Mouse (Mus musculus): ENCODE data around the gene Rbms3. TPM values are rescaled to one million over a fixed set of nuclear protein-coding genes. Genes with fewer than 3 reads are reported as not detected.
A peak's percentile ranks its signal among the peaks of the same experiment; 100 is the strongest.

Gene Rbms3
- polyA plus RNA-seq, 1 experiment from 2014 or later, result 13.1 TPM

DNA sequence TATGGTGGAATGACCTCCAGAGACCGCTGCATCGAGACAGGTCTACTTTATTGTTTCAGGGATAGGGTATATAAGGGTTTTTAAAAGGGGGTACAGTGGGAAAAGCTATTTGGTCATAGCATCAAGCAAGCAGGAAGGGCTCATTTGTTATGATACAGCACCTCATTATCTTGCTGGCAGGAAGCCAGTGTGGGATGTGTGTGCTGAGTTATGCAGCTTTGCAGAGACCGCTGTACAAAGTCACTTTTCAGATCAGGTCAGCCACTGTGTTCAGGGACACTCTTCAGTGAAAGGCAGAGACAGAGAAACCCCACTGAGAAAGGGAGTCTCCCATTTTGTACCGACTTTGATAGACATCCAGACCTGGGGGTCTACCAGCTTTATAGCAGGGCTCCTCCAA is 749.2 kb downstream of the Rbms3 start:
- Histone ChIP-seq H3K36me3 (ENCODE audit: control insufficient read depth, insufficient read depth) (no peaks in the 10 kb centered on the region), H3K4me3 (ENCODE audit: low read depth, low read length) (no peak overlapping the region), H3K27ac (ENCODE audit: low read depth, low read length) (peak overlapping the region; percentile 31; the same call in 1 of the 2 replicates), H3K9me3 (ENCODE audit: control insufficient read depth) (no peaks in the 10 kb centered on the region), H3K27me3 (replicated peaks; ENCODE audit: control insufficient read depth, insufficient read depth, low read length) (no peaks in the 10 kb centered on the region), H3K4me1 (replicated peaks; ENCODE audit: control insufficient read depth, insufficient read depth, low read length) (no peaks in the 10 kb centered on the region), H3K4me2 (replicated peaks; ENCODE audit: low read depth) (no peak overlapping the region), H3K9ac (ENCODE audit: low read depth, low read length) (no peak overlapping the region)
- 58% methylated on average over 4 of the region's 4 CpGs for WGBS
- TF ChIP-seq CTCF (IDR thresholded peaks at IDR 0.05; ENCODE audit: low read depth), result no peak
- ATAC-seq, result peak; percentile 82

DNA sequence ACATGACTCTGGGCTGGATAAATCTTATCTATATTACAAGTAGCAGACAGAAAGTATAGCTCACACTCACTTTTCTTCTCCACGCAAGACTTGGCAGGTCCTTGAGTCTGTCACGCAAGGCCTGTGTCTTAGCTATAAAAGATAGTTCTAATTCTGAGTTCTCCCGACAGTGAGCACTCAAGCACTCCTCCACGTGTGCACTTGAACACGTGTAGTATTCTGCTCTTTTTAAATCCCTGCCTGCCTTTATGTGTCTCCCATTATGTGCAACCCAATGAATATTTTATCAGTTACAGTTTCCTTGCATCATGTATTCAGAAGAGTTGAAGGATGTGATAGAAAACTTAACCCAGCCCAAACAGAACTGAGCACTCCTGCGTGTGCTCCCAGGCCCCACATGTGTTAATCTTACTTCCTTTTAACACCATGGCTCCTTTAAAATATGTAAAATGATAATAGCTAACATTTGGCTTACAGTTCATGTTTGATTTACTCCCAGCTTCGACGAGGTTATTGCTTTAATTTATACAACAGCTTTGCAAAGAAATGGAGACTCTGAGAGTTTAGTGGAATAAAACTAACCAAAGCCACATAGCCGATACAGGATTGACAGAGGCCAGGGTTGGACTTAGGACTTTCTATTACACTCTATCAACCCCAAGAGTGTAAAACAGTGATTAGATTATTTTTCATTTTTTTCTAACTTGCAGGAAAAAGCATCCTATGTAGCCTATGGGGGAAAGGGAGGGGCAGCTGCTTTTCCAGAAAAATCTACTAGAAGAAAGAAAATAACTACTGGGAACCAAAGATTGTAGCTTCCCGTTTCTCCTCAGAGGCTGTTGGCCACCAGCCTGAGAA is 749.9 kb downstream of the Rbms3 start:
- H3K27ac ChIP-seq (ENCODE audit: low read depth, low read length), result peak overlapping the region; percentile 31
- WGBS, result 49% methylated on average over 10 of the region's 10 CpGs
- peak; percentile 90 for ATAC-seq

GRCm38 (mm10) chr9:116876786-116877185 is 752.9 kb downstream of the Rbms3 start:
- no peaks in the 10 kb centered on the region for H3K9me3 ChIP-seq (ENCODE audit: control insufficient read depth)
- WGBS, result 44% methylated on average over 3 of the region's 3 CpGs
- H3K36me3 ChIP-seq (ENCODE audit: control insufficient read depth, insufficient read depth), result no peaks in the 10 kb centered on the region
- H3K9ac ChIP-seq (ENCODE audit: low read depth, low read length), result no peak overlapping the region
- no peak overlapping the region for H3K27ac ChIP-seq (ENCODE audit: low read depth, low read length)
- ATAC-seq, result no peak
- no peak overlapping the region for H3K4me2 ChIP-seq (replicated peaks; ENCODE audit: low read depth)
- no peaks in the 10 kb centered on the region for H3K27me3 ChIP-seq (replicated peaks; ENCODE audit: control insufficient read depth, insufficient read depth, low read length)
- H3K4me3 ChIP-seq (ENCODE audit: low read depth, low read length), result no peak overlapping the region
- no peak for TF ChIP-seq CTCF (IDR thresholded peaks at IDR 0.05; ENCODE audit: low read depth)
- H3K4me1 ChIP-seq (replicated peaks; ENCODE audit: control insufficient read depth, insufficient read depth, low read length), result no peaks in the 10 kb centered on the region; the same call in 1 of the 2 replicates

More for the DNA sequence above, 749.9 kb downstream of the Rbms3 start:
- Histone ChIP-seq H3K4me1 (replicated peaks; ENCODE audit: control insufficient read depth, insufficient read depth, low read length) (no peaks in the 10 kb centered on the region), H3K36me3 (ENCODE audit: control insufficient read depth, insufficient read depth) (no peaks in the 10 kb centered on the region), H3K9me3 (ENCODE audit: control insufficient read depth) (no peaks in the 10 kb centered on the region), H3K27me3 (replicated peaks; ENCODE audit: control insufficient read depth, insufficient read depth, low read length) (no peaks in the 10 kb centered on the region), H3K9ac (ENCODE audit: low read depth, low read length) (no peak overlapping the region), H3K4me3 (ENCODE audit: low read depth, low read length) (no peak overlapping the region), H3K4me2 (replicated peaks; ENCODE audit: low read depth) (no peak overlapping the region)
- TF ChIP-seq CTCF (IDR thresholded peaks at IDR 0.05; ENCODE audit: low read depth), result no peak

DNA sequence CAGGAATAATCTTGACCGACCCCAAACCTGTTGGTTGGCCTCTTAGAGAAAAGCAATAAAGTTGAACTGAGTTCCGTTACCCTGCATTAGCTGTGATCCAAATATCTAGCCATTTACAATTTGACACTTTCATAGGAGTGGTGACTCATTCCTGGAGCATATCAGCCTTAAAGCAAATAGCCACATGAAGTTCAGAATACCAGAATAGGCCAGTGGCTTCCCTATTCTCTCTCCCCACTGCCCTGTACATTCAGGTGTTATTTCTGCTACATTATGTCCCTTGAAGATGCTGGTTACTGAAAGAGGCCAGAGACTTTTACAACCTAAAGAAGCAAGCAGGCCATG is 755.8 kb downstream of the Rbms3 start:
- H3K4me3 ChIP-seq (ENCODE audit: low read depth, low read length), result no peak overlapping the region
- no peaks in the 10 kb centered on the region for H3K36me3 ChIP-seq (ENCODE audit: control insufficient read depth, insufficient read depth)
- H3K4me1 ChIP-seq (replicated peaks; ENCODE audit: control insufficient read depth, insufficient read depth, low read length), result no peaks in the 10 kb centered on the region; the same call in 1 of the 2 replicates
- H3K9ac ChIP-seq (ENCODE audit: low read depth, low read length), result no peak overlapping the region
- H3K27ac ChIP-seq (ENCODE audit: low read depth, low read length), result peak overlapping the region; percentile 29; the same call in 1 of the 2 replicates
- no peaks in the 10 kb centered on the region for H3K27me3 ChIP-seq (replicated peaks; ENCODE audit: control insufficient read depth, insufficient read depth, low read length)
- no peaks in the 10 kb centered on the region for H3K9me3 ChIP-seq (ENCODE audit: control insufficient read depth)
- WGBS, result 19% methylated on average over 2 of the region's 2 CpGs
- no peak for ATAC-seq
- peak overlapping the region; percentile 27 for H3K4me2 ChIP-seq (replicated peaks; ENCODE audit: low read depth)
- no peak for TF ChIP-seq CTCF (IDR thresholded peaks at IDR 0.05; ENCODE audit: low read depth)

- no peaks in the 10 kb centered on the region for H3K9me3 ChIP-seq (ENCODE audit: control insufficient read depth)
- no peak for TF ChIP-seq CTCF (IDR thresholded peaks at IDR 0.05; ENCODE audit: low read depth)
- no peaks in the 10 kb centered on the region for H3K36me3 ChIP-seq (ENCODE audit: control insufficient read depth, insufficient read depth)
- peak; percentile 83 for ATAC-seq
- H3K27ac ChIP-seq (ENCODE audit: low read depth, low read length), result peak overlapping the region; percentile 29; the same call in 1 of the 2 replicates
- H3K4me3 ChIP-seq (ENCODE audit: low read depth, low read length), result no peak overlapping the region
- no peaks in the 10 kb centered on the region for H3K27me3 ChIP-seq (replicated peaks; ENCODE audit: control insufficient read depth, insufficient read depth, low read length)
- 35% methylated on average over 30 of the region's 30 CpGs for WGBS
- peak overlapping the region; percentile 27 for H3K4me2 ChIP-seq (replicated peaks; ENCODE audit: low read depth)
- H3K9ac ChIP-seq (ENCODE audit: low read depth, low read length), result no peak overlapping the region
- no peaks in the 10 kb centered on the region; the same call in 1 of the 2 replicates for H3K4me1 ChIP-seq (replicated peaks; ENCODE audit: control insufficient read depth, insufficient read depth, low read length)
These were observed 756.4 kb downstream of the Rbms3 start for GRCm38 (mm10) chr9:116873033-116873975.

GRCm38 (mm10) chr9:116872346-116872745 is 757.4 kb downstream of the Rbms3 start:
- Histone ChIP-seq H3K9ac (ENCODE audit: low read depth, low read length) (no peak overlapping the region), H3K9me3 (ENCODE audit: control insufficient read depth) (no peaks in the 10 kb centered on the region), H3K4me3 (ENCODE audit: low read depth, low read length) (no peak overlapping the region), H3K36me3 (ENCODE audit: control insufficient read depth, insufficient read depth) (no peaks in the 10 kb centered on the region), H3K27me3 (replicated peaks; ENCODE audit: control insufficient read depth, insufficient read depth, low read length) (no peaks in the 10 kb centered on the region), H3K4me1 (replicated peaks; ENCODE audit: control insufficient read depth, insufficient read depth, low read length) (no peaks in the 10 kb centered on the region; the same call in 1 of the 2 replicates), H3K4me2 (replicated peaks; ENCODE audit: low read depth) (no peak overlapping the region), H3K27ac (ENCODE audit: low read depth, low read length) (no peak overlapping the region)
- no peak for ATAC-seq
- TF ChIP-seq CTCF (IDR thresholded peaks at IDR 0.05; ENCODE audit: low read depth), result no peak
- 66% methylated on average over 6 of the region's 6 CpGs for WGBS
